In genomic region chr5:4263560-4264160, GRCm38 (mm10) we compare ENCODE assay signal across 7 mouse cellular contexts.
DNase-seq lines count a peak whose midpoint lies in the region; ATAC-seq and TF ChIP-seq lines count a peak whose summit lies in the region.

No protein-coding gene starts in this region.

- no peak overlapping the region for H3K9ac ChIP-seq in liver, adult 2 months (ENCODE audit: low read depth, low read length)
- H3K9ac ChIP-seq in embryonic facial prominence, embryonic 14.5 days (ENCODE audit: low read depth, low read length) = no peak overlapping the region
- no peak overlapping the region for H3K9ac ChIP-seq in midbrain, embryonic 14.5 days (replicated peaks; ENCODE audit: low read length)

- H3K9me3 ChIP-seq in embryonic facial prominence, embryonic 14.5 days (ENCODE audit: control insufficient read depth, low read length) = no peaks in the 10 kb centered on the region
- H3K9me3 ChIP-seq in midbrain, embryonic 14.5 days (ENCODE audit: control insufficient read depth, low read length) = no peaks in the 10 kb centered on the region

- ATAC-seq in embryonic facial prominence, embryonic 14.5 days (ENCODE audit: low read depth) = no peak
- ATAC-seq in midbrain, embryonic 14.5 days (ENCODE audit: low FRiP score, low TSS enrichment) = peak; percentile 72; the same call in 1 of the 2 replicates

- no peaks in the 10 kb centered on the region for H3K36me3 ChIP-seq in liver, adult 2 months (ENCODE audit: control insufficient read depth, insufficient read depth, low read length)
- H3K36me3 ChIP-seq in embryonic facial prominence, embryonic 14.5 days (ENCODE audit: control insufficient read depth, insufficient read depth, low read length) = no peaks in the 10 kb centered on the region
- no peaks in the 10 kb centered on the region for H3K36me3 ChIP-seq in midbrain, embryonic 14.5 days (ENCODE audit: control insufficient read depth, insufficient read depth, low read length)

- H3K27me3 ChIP-seq in liver, adult 2 months (ENCODE audit: control insufficient read depth, insufficient read depth, low read length) = no peaks in the 10 kb centered on the region
- H3K27me3 ChIP-seq in embryonic facial prominence, embryonic 14.5 days (replicated peaks; ENCODE audit: control insufficient read depth, insufficient read depth, low read length) = no peaks in the 10 kb centered on the region
- no peaks in the 10 kb centered on the region for H3K27me3 ChIP-seq in midbrain, embryonic 14.5 days (ENCODE audit: control insufficient read depth, insufficient read depth, low read length)

- no peak overlapping the region for H3K4me2 ChIP-seq in embryonic facial prominence, embryonic 14.5 days (ENCODE audit: low read depth, low read length)
- H3K4me2 ChIP-seq in midbrain, embryonic 14.5 days (ENCODE audit: low read length) = no peak overlapping the region

- no peak for TF ChIP-seq CTCF in liver, adult 2 months (IDR thresholded peaks at IDR 0.05; ENCODE audit: low read depth, low read length)

- DNase-seq in liver, adult 2 months (ENCODE audit: extremely low read depth, low read depth, low spot score) = peak; percentile 12
- DNase-seq in liver = no peak
- peak; percentile 35 for DNase-seq in cerebellum, adult 11-12 months
- peak; percentile 78 for DNase-seq in embryonic facial prominence, embryonic 14.5 days (ENCODE audit: low spot score)
- DNase-seq in midbrain, embryonic 14.5 days = peak; percentile 85
- no peak for DNase-seq in thymus, postnatal 14 days
- DNase-seq in thymus, postnatal 36 days = no peak

- no peak overlapping the region for H3K27ac ChIP-seq in liver, adult 2 months (replicated peaks; ENCODE audit: insufficient read depth, low read depth, low read length)
- no peak overlapping the region for H3K27ac ChIP-seq in embryonic facial prominence, embryonic 14.5 days (replicated peaks; ENCODE audit: low read depth, low read length)
- peak overlapping the region; percentile 60; the same call in 1 of the 2 replicates for H3K27ac ChIP-seq in midbrain, embryonic 14.5 days (replicated peaks; ENCODE audit: low read depth, low read length)

- H3K4me3 ChIP-seq in liver, adult 2 months (ENCODE audit: insufficient read depth, low read depth, low read length) = no peak overlapping the region
- no peak overlapping the region for H3K4me3 ChIP-seq in embryonic facial prominence, embryonic 14.5 days (ENCODE audit: low read depth, low read length)
- no peak overlapping the region for H3K4me3 ChIP-seq in midbrain, embryonic 14.5 days (replicated peaks; ENCODE audit: low read depth, low read length)

- H3K4me1 ChIP-seq in liver, adult 2 months (ENCODE audit: control insufficient read depth, insufficient read depth, low read length) = no peaks in the 10 kb centered on the region
- no peaks in the 10 kb centered on the region for H3K4me1 ChIP-seq in embryonic facial prominence, embryonic 14.5 days (ENCODE audit: control insufficient read depth, insufficient read depth, low read length)
- H3K4me1 ChIP-seq in midbrain, embryonic 14.5 days (ENCODE audit: control insufficient read depth, insufficient read depth, low read length) = no peaks in the 10 kb centered on the region

- WGBS in liver, adult 2 months = 68% methylated on average over 5 of the region's 5 CpGs
- 45% methylated on average over 5 of the region's 5 CpGs for WGBS in embryonic facial prominence, embryonic 14.5 days
- 68% methylated on average over 5 of the region's 5 CpGs for WGBS in midbrain, embryonic 14.5 days

- no peak for TF ChIP-seq POLR2A in liver, adult 2 months (IDR thresholded peaks at IDR 0.05; ENCODE audit: extremely low read depth, insufficient read depth, low read length)

- H3K79me2 ChIP-seq in liver, adult 2 months (ENCODE audit: control insufficient read depth, insufficient read depth, low read length) = no peaks in the 10 kb centered on the region

Comparison
In these comparisons a context has a peak if more than half of its experiments do, and no peak if none do; other contexts are left out.
1. DNase-seq: peak in liver, adult 2 months (single experiment), cerebellum, adult 11-12 months (single experiment), embryonic facial prominence, embryonic 14.5 days (single experiment) and midbrain, embryonic 14.5 days (single experiment); none in liver (single experiment), thymus, postnatal 14 days (single experiment) and thymus, postnatal 36 days (0 of 2).